Mouse (Mus musculus) ES-Bruce4 (cell line): ENCODE data around the gene Slc25a4. TPM values are rescaled to one million over a fixed set of nuclear protein-coding genes. Genes with fewer than 3 reads are reported as not detected.

Experiments
- H3K27ac ChIP-seq: 2 replicates; pipeline ENCODE4 v1.5.1; 2012; ENCODE audit warnings: low read length, inconsistent platforms; ENCODE audit not compliant: insufficient read depth
- H3K27me3 ChIP-seq: 2 replicates; pipeline ENCODE4 v1.6.1; 2012; ENCODE audit warnings: mild to moderate bottlenecking, low read length, inconsistent platforms; ENCODE audit not compliant: control insufficient read depth, poor library complexity, insufficient read depth, severe bottlenecking
- H3K36me3 ChIP-seq: 2 replicates; pipeline ENCODE4 v1.6.1; 2012; ENCODE audit warnings: inconsistent platforms, mild to moderate bottlenecking, low read length, moderate library complexity; ENCODE audit not compliant: control insufficient read depth, poor library complexity, insufficient read depth, severe bottlenecking
- H3K4me1 ChIP-seq: one replicate; pipeline ENCODE4 v1.8.1; 2011; ENCODE audit warnings: low read length; ENCODE audit not compliant: control insufficient read depth, insufficient read depth
- H3K4me3 ChIP-seq: 2 replicates; pipeline ENCODE4 v1.5.1; 2011; ENCODE audit warnings: low read depth, mild to moderate bottlenecking, low read length
- H3K9ac ChIP-seq: 2 replicates; pipeline ENCODE4 v1.6.1; 2012; ENCODE audit warnings: low read depth, mild to moderate bottlenecking, inconsistent platforms; ENCODE audit not compliant: poor library complexity, severe bottlenecking
- H3K9me3 ChIP-seq: replicated peaks from 2 replicates; pipeline ENCODE4 v1.6.1; 2012; ENCODE audit warnings: mild to moderate bottlenecking, low read length, inconsistent platforms; ENCODE audit not compliant: control insufficient read depth, poor library complexity, insufficient read depth, severe bottlenecking
- CTCF ChIP-seq: IDR thresholded peaks from one replicate; pipeline ENCODE4 v1.8.1; 2011; ENCODE audit warnings: low read depth, low read length
- EP300 ChIP-seq: IDR thresholded peaks from 2 replicates; pipeline ENCODE4 v1.6.1; 2011; ENCODE audit warnings: low read depth, low read length; ENCODE audit not compliant: insufficient read depth
- POLR2A ChIP-seq: IDR thresholded peaks from one replicate; pipeline ENCODE4 v1.8.1; 2011; ENCODE audit warnings: low read length; ENCODE audit not compliant: insufficient read depth
- polyA plus RNA-seq: library from polyadenylated mRNA; stranded (reverse); fragments of >200 nt; gene quantifications from 2 replicates; pipeline ENCODE4 v1.2.4, GENCODE M21; 2011; ENCODE audit warnings: low read depth; ENCODE audit not compliant: missing spikeins, insufficient read depth, insufficient read length

Slc25a4 gene
- 162 and 183 TPM in 2 replicates for polyA plus RNA-seq

DNA sequence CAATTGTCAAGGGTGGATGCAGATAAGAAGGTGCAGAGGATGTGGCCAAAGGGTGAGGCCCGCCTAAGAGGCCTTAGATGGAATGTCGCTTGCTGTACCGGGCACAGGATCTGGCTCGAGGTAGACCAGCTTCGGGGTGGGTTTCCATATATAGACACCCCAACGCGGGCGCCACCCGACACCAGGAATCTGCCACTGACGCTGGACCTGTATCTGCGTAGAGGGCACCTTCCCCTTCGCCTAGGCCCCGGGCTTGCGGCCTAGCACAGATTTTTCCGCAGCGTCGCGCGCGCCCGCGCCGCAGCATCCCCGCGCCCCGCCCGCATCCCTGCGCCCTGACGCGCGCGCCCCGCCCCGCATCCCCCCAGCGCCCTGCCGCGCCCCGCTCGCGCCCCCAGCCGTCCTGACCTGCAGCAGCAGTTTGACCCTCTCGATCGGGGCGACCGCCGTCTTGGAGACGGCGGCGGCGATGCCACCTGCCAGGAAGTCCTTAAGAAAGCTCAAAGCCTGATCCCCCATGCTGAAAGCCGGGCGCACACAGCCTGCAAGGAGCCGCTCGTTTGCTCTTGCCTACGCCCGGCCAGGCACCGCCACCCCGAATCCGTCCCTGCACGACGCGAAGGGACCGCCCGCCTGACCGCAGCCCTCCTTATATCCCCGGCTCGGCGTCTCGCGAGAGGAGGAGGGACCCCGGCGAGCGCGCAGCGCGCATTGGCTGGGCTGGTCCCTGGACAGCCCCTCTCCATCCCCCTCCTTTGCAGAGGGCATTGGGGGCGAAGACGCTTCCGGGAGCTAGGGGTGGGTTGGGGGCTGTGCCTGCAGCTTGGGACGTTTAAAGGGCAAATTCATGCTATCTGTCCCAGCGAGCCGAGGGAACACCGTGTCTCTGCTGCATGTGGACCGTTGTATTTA is at the start of gene Slc25a4:
Slc25a4 (minus strand) TSS at position 881 of the 912 bp plus-strand sequence.
- Histone ChIP-seq H3K9me3 (0 out of 2 replicates have a peak, but pooled peaks cover 5% of the 10 kb centered on the region), H3K27me3 (peaks cover 3% of the 10 kb centered on the region; the same call in 1 of the 2 replicates), H3K27ac (no peak within 1 kb of the TSS), H3K4me1 (peaks cover 5% of the 10 kb centered on the region), H3K36me3 (peaks cover 37% of the 10 kb centered on the region), H3K4me3 (peak within 1 kb of the TSS; percentile 82), H3K9ac (peak within 1 kb of the TSS; percentile 84)
- TF ChIP-seq CTCF (no peak), EP300 (peak; percentile 84), POLR2A (peak; percentile 89)

DNA sequence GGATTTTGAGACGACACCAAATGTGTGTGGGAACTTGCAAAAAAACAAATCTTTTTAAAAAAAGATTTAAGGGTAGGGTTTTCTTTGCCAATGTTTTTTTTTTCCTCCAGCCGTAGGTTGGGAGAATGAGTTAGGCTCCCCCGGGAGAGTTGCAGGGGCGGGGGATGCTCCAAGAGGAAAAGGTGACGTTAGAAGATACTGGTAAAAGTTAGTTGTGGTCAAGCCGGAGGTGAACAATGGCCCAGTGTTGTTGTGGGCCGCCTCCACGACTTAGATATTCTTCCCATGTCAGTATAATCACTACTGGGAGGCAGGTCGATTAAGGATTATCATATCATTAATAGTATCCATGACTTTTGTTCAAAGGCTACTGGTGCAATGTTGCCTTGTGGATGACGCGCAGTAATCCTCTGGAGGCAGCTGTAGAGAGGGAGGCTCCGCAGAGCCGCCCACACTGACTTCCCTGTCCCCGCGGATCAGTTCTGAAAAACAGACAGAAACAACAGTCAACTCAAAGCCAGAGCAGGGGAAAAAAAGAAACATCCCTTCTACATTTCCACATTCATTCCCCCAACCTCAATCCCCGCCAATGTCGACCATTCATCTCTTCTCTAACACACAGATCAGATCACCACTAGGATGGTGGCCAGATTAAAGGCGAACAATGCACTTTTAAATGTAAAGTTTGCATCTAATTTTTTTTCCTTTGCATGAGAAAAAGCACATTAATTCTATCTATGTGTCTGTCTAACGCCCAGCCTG is 47.0 kb upstream of the Slc25a4 start:
- H3K36me3 ChIP-seq = no peaks in the 10 kb centered on the region
- no peaks in the 10 kb centered on the region for H3K9me3 ChIP-seq
- H3K9ac ChIP-seq = no peak overlapping the region
- H3K4me3 ChIP-seq = no peak overlapping the region
- no peaks in the 10 kb centered on the region for H3K4me1 ChIP-seq
- no peak overlapping the region for H3K27ac ChIP-seq
- TF ChIP-seq EP300 (no peak), POLR2A (no peak), CTCF (no peak)
- no peaks in the 10 kb centered on the region for H3K27me3 ChIP-seq

DNA sequence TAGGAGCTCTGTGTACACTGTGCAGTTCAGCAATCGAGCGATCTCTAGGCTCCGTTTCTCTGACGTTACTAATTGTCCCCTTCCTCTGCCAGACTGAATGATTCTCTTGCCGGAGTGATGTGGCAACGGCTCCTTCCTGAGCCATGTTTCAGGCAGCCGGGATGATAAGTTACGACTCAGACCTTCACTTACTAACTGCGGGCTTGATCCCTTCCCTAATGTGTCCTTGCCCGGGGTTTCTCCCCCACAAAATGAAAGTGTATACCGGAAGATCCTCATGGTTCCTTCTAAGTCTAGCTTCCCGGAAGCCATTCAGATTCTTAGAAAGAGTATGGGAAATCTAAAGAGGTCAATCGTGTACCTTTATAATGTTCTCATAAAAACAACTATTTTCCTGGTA is 41.4 kb upstream of the Slc25a4 start:
- no peak for TF ChIP-seq CTCF
- no peak for TF ChIP-seq EP300
- no peak for TF ChIP-seq POLR2A
- no peak overlapping the region for H3K9ac ChIP-seq
- H3K27ac ChIP-seq = no peak overlapping the region
- no peak overlapping the region for H3K4me3 ChIP-seq
- H3K9me3 ChIP-seq = no peaks in the 10 kb centered on the region
- H3K36me3 ChIP-seq = no peaks in the 10 kb centered on the region
- no peaks in the 10 kb centered on the region for H3K27me3 ChIP-seq
- no peaks in the 10 kb centered on the region for H3K4me1 ChIP-seq

DNA sequence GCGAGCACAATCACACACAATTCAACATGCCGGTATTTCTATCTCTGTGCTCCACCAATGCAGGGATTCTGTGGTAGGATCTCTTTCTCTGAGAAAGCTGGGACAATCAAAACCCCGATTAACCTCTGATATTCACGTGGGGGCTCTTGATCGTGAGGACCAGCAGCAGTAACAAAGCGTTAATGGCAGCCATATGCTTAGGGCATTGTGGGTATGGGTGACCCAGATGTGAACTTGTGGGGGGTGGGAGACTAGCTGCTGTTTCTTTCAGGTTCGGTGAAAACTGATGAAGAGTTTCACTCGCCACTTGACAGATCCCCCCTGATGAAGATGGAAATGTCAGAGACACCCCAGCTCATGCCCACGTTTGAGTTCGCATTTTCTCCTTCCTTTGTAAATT is 40.5 kb upstream of the Slc25a4 start:
- no peaks in the 10 kb centered on the region for H3K9me3 ChIP-seq
- TF ChIP-seq POLR2A (no peak), CTCF (no peak), EP300 (no peak)
- no peak overlapping the region for H3K9ac ChIP-seq
- H3K36me3 ChIP-seq = no peaks in the 10 kb centered on the region
- H3K4me1 ChIP-seq = no peaks in the 10 kb centered on the region
- no peaks in the 10 kb centered on the region for H3K27me3 ChIP-seq
- no peak overlapping the region for H3K27ac ChIP-seq
- H3K4me3 ChIP-seq = no peak overlapping the region

DNA sequence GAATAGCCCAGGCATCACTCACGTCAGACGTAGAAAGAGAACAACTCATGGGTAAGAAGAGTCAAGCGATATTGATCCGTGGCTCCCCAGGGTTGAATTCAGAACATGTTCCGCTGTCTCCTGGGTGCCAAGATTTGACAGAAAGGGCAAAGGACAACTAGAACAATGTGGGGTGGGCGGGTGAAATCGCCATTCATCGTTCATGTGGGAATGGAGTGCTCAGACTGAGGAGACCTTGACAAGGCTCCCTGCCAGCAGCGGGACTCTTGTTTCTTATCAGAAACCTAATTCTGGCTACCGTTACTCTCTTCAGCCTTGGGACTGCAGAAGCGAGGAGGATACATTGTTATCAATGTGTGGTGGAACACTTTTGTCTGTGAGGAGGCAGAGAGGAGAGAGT is 35.3 kb upstream of the Slc25a4 start:
- H3K9ac ChIP-seq = no peak overlapping the region
- H3K27me3 ChIP-seq = no peaks in the 10 kb centered on the region; the same call in 1 of the 2 replicates
- H3K36me3 ChIP-seq = no peaks in the 10 kb centered on the region

DNA sequence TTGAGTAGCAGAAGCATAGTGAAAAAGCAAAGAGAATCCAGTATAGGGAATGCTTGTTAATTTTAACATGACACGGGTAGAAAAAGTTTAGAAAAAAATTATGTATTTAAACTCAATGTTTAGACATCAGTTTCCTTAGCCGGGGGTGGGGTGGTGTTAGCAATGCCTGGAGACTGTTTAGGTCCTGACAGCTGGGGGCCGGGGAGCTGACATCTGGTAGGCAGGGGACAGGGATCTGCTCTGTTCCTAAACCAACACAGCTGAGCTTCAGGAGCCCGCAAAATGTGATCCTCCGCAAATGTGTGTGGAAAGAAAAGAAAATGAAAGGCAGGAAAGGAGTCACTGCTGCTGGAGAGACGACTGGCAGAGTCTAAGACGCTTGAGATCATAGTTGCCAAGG is 31.9 kb upstream of the Slc25a4 start:
- Histone ChIP-seq H3K36me3 (no peaks in the 10 kb centered on the region), H3K4me1 (no peaks in the 10 kb centered on the region), H3K27me3 (peaks cover 2% of the 10 kb centered on the region; the same call in 1 of the 2 replicates), H3K9me3 (no peaks in the 10 kb centered on the region), H3K27ac (no peak overlapping the region), H3K4me3 (no peak overlapping the region), H3K9ac (no peak overlapping the region)
- TF ChIP-seq CTCF = no peak
- TF ChIP-seq POLR2A = no peak
- TF ChIP-seq EP300 = no peak

More for the DNA sequence above, 35.3 kb upstream of the Slc25a4 start:
- Histone ChIP-seq H3K27ac (no peak overlapping the region), H3K4me1 (no peaks in the 10 kb centered on the region), H3K9me3 (no peaks in the 10 kb centered on the region), H3K4me3 (no peak overlapping the region)
- TF ChIP-seq EP300 = no peak
- no peak for TF ChIP-seq POLR2A
- TF ChIP-seq CTCF = no peak
